Mouse (Mus musculus) lung, postnatal 14 days (tissue): Measurements from ENCODE around the gene Npy4r.
A peak's percentile ranks its signal among the peaks of the same experiment; 100 is the strongest.

Source experiments
- DNase-seq: peaks from one replicate; pipeline ENCODE4 v3.0.0; 2021

Gene Npy4r

DNA sequence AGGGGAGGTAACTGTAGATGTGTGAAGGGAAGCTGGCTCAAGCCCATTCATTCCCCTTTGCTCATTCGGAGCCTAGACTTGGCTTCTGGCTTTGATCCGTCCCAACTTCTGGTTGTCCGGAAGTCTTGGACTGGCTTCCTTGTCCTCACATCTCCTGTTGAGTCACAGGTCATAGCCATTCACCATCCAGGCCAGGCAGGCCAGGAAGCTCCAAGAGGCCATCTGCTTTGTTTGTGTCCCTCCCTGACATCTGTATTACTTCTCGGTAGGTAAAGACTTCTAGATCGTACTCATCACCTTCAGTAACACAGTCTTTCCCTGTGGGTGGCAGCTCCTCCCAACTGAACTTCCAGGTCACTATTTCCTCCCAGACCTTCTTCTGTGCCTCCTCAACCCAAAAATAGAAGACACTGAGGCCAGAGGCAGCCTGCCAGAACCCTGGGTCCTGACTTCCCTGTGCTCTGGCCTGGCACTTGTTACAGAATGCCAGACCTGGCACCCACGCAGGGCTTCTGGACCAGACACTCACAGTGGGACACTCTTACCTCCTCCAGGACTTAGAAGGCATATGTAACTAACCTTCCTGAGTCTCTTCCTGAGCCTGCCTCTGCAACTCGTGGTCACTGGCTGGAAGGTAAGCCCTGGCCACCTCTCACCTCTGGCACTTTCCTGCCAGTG lies 33.1 kb downstream of the Npy4r start:
- DNase-seq: no peak

DNA sequence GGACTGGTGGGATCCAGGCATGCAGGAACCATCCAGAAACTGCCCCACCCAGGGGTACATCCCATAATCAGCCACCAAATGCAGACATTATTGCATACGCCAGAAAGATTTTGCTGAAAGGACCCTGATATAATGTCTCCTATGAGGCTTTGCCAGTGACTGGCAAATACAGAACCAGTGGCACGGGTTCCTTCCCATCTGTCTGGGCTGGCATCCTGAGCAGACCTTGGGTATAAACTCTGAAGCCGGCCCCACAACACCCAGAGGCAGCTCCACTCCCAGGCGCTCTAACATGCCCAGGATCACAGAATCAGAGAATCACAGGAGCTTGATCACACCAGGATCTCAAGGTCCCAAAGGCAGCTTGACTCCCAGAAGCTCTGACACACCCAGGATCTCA lies 38.0 kb downstream of the Npy4r start:
- DNase-seq: no peak

DNA sequence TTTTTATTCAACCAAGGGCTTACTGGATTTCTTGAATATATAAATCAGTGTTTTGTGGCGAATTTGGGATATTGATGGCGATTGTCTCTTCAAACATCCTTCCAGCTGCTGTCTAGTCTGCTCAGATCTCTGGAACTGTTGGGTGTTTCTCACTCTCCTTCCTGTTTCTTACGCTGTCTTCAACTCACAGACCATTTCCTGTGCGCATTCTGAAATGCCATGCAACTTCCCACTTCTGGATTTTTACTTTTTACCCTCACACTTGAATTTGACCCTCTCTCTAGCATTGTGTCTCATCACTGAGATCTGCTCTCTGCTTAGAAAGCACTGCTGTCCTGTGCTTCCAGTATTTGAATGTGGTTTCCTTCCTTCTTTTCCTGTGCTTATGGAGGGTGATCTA lies 44.7 kb downstream of the Npy4r start:
- no peak for DNase-seq

GRCm38 (mm10) chr14:34106389-34107062 lies 45.8 kb downstream of the Npy4r start:
- peak; percentile 68 for DNase-seq

DNA sequence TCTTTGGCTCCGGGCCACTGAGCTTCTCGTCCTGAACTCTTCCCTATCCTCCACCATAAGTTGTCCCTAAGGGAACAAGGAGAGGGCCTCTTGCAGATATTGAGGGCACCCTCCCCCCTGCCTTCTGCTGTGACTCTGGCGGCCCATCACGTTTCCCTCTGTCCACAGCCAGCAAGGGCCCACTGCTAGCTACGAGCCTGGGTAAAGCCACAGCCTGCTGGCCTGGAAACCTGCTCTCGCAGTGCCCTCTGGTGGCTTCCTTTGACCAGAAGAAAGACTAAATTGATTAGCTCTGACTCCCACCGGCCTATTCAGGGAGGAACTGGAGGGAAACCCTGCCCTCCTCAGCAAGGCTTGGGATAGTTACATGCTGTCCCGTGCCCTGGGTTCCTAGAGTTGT lies 47.4 kb downstream of the Npy4r start:
- DNase-seq: peak; percentile 83

- DNase-seq: no peak
These were observed 48.4 kb downstream of the Npy4r start for GRCm38 (mm10) chr14:34103855-34104254.

DNA sequence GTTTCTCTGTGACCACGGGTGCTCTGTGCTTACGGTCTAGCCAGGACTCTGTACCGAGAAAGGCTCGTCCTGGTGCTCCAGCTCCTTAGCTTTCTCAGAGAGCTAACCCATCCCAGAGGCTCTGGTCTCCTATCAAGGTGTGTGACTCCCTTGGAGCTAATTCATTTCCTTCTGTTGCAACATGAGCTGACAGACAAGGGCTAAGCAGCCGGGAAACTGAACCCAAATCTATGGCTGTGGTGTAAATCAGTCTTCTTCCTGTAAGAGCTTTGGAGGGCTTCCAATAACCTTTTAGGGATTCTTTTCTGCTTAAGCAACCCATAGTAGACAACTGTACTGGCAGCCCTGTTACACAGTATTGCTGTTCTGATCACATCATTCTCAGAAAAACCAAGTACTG lies 49.7 kb downstream of the Npy4r start, which contains the start of gene A630023A22Rik:
Gene A630023A22Rik, minus strand, starts transcription at position 154 of the 400 bp plus-strand sequence.
- no peak for DNase-seq

- no peak for DNase-seq
These were observed 56.1 kb downstream of the Npy4r start for GRCm38 (mm10) chr14:34096161-34096560.
